Mouse (Mus musculus): ENCODE measurements around the gene Ppp1cc.
A peak's percentile ranks its signal among the peaks of the same experiment; 100 is the strongest.
"Not testable (repeated sequence)": the region's sequence is repeated elsewhere in the genome, so short reads cannot be mapped to it uniquely, and the experiment has no call there.

Gene Ppp1cc

GRCm38 (mm10) chr5:122136508-122137408 is 21.3 kb upstream of the Ppp1cc start:
- DNase-seq: peak; percentile 63

- no peak for DNase-seq
Measured at GRCm38 (mm10) chr5:122138856-122139255, 19.2 kb upstream of the Ppp1cc start.

GRCm38 (mm10) chr5:122139771-122140170 is 18.3 kb upstream of the Ppp1cc start:
- DNase-seq: not testable (repeated sequence)

GRCm38 (mm10) chr5:122140723-122141122 is 17.4 kb upstream of the Ppp1cc start, which contains the start of gene Ccdc63:
Gene Ccdc63 (minus strand): TSS chr5:122140823.
- no peak for DNase-seq

- DNase-seq: peak; percentile 73
Measured at GRCm38 (mm10) chr5:122142230-122142992, 15.7 kb upstream of the Ppp1cc start.

- DNase-seq: peak; percentile 50
Measured at GRCm38 (mm10) chr5:122143543-122143942, 14.5 kb upstream of the Ppp1cc start.

- no peak for DNase-seq
Measured at GRCm38 (mm10) chr5:122144825-122145224, 13.3 kb upstream of the Ppp1cc start.

GRCm38 (mm10) chr5:122145381-122146055 is 12.6 kb upstream of the Ppp1cc start:
- peak; percentile 76 for DNase-seq

GRCm38 (mm10) chr5:122146056-122146580 is 12.0 kb upstream of the Ppp1cc start:
- peak; percentile 79 for DNase-seq

- no peak for DNase-seq
Measured at GRCm38 (mm10) chr5:122146609-122147008, 11.5 kb upstream of the Ppp1cc start.

- DNase-seq: no peak
Measured at GRCm38 (mm10) chr5:122148107-122148506, 10.0 kb upstream of the Ppp1cc start.

- DNase-seq: no peak
Measured at GRCm38 (mm10) chr5:122149259-122149658, 8.8 kb upstream of the Ppp1cc start.

GRCm38 (mm10) chr5:122152508-122152907 is 5.6 kb upstream of the Ppp1cc start:
- not testable (repeated sequence) for DNase-seq

- peak; percentile 52 for DNase-seq
Measured at GRCm38 (mm10) chr5:122154006-122154405, 4.1 kb upstream of the Ppp1cc start.

- DNase-seq: no peak
Measured at GRCm38 (mm10) chr5:122154782-122155181, 3.3 kb upstream of the Ppp1cc start.

- DNase-seq: no peak
Measured at GRCm38 (mm10) chr5:122155613-122156012, 2.5 kb upstream of the Ppp1cc start.

GRCm38 (mm10) chr5:122156486-122156885 is 1.6 kb upstream of the Ppp1cc start:
- DNase-seq: no peak

GRCm38 (mm10) chr5:122158557-122159515 is 758 bp downstream of the Ppp1cc start:
- peak; percentile 50 for DNase-seq

- no peak for DNase-seq
Measured at GRCm38 (mm10) chr5:122163194-122163593, 5.1 kb downstream of the Ppp1cc start.

GRCm38 (mm10) chr5:122164011-122164410 is 5.9 kb downstream of the Ppp1cc start:
- DNase-seq: no peak

GRCm38 (mm10) chr5:122165233-122165915 is 7.3 kb downstream of the Ppp1cc start:
- peak; percentile 59 for DNase-seq

Measured in kidney, postnatal 10 days (tissue).